Mouse (Mus musculus) hindbrain, embryonic 16.5 days (tissue): ENCODE results near the gene Triap1. TPM values are rescaled to one million over a fixed set of nuclear protein-coding genes. Genes with fewer than 3 reads are reported as not detected.

Experiments used
- ATAC-seq: fragments of 200-750 bp; cut with Nextera tagmentation; 2 replicates; pipeline ENCODE4 v1.8.0; 2017; ENCODE audit warnings: moderate TSS enrichment, moderate library complexity
- H3K27ac ChIP-seq: fragments of 300-500 bp; sonication (generic); 2 replicates; pipeline ENCODE4 v1.5.1; 2014; ENCODE audit warnings: low read depth, mild to moderate bottlenecking, control low read depth, low read length, moderate library complexity
- H3K27me3 ChIP-seq: fragments of 300-500 bp; sonication (generic); replicated peaks from 2 replicates; pipeline ENCODE4 v1.6.1; 2014; ENCODE audit warnings: low read length; ENCODE audit not compliant: control insufficient read depth, insufficient read depth
- H3K36me3 ChIP-seq: fragments of 300-500 bp; sonication (generic); 2 replicates; pipeline ENCODE4 v1.6.1; 2014; ENCODE audit warnings: mild to moderate bottlenecking, low read length, moderate library complexity, mixed read lengths; ENCODE audit not compliant: control insufficient read depth, insufficient read depth
- H3K4me1 ChIP-seq: fragments of 300-500 bp; sonication (generic); 2 replicates; pipeline ENCODE4 v1.6.1; 2014; ENCODE audit warnings: low read depth, low read length; ENCODE audit not compliant: control insufficient read depth, insufficient read depth
- H3K4me2 ChIP-seq: fragments of 300-500 bp; sonication (generic); 2 replicates; pipeline ENCODE4 v1.6.1; 2014; ENCODE audit warnings: mild to moderate bottlenecking, low read length, control low read depth, moderate library complexity
- H3K4me3 ChIP-seq: fragments of 300-500 bp; sonication (generic); 2 replicates; pipeline ENCODE4 v1.5.1; 2014; ENCODE audit warnings: mild to moderate bottlenecking, low read length, control low read depth, moderate library complexity
- H3K9ac ChIP-seq: fragments of 300-500 bp; sonication (generic); 2 replicates; pipeline ENCODE4 v1.6.1; 2014; ENCODE audit warnings: low read depth, mild to moderate bottlenecking, control low read depth, low read length, moderate library complexity
- H3K9me3 ChIP-seq: fragments of 300-500 bp; sonication (generic); 2 replicates; pipeline ENCODE4 v1.6.1; 2014; ENCODE audit warnings: mild to moderate bottlenecking, low read length, moderate library complexity; ENCODE audit not compliant: control insufficient read depth
- WGBS: fragments of 180-500 bp; shearing (Covaris S2); extraction: QIAGEN DNeasy Blood & Tissue Kit; methylation state at CpG from one replicate; pipeline ENCODE4 v1.1.7; 2014; 5-methylcytosine and 5-hydroxymethylcytosine counted together
- polyA plus RNA-seq: library from polyadenylated mRNA; unstranded; fragments of >200 nt; fragmentation: Nextera tagmentation; extraction: Ambion mirVana; gene quantifications from 2 replicates; pipeline ENCODE4 v1.2.1, GENCODE M21; 2015

Triap1 gene
- polyA plus RNA-seq, 1 experiment from 2014 or later: 52.8 TPM

DNA sequence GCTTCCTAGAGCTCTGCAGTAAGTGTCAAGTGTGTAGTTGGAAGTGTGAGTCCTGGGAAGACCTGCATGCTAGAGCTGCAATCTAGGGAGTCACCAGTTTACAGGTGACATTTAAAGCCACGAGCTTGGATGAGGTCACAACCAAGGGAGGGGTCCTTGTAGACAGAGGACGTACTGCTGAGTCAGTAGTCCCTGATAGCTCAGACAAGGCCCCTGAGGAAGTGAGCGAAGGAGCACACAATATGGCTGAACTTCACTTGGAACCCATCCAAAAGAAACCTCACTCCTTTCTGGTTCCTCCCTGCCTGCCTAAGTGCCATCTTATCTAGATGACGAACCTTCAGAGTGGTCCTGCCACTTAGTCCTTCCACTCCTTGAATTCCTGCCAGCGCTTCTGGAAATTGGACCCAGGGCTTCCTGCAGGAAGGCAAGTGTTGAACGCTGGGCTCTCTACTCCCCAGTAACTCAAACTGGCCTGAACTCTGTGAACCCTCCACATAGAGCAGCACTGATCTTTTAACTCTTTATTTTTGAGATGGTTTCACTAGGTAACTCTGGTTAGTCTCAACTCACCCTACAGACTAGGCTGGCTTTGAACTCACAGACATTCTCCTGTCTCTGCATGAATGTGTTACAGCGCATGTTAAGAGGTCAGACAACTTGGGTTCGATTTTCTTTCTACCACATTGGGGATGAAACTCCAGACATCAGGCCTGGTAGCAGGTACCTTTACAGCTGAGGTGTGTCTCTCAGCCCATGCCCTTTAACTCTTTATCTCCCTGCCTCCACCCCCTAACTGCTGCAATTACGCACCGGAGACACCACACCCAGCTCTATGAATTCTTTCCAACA, 28.0 kb upstream of the Triap1 start:
- no peak overlapping the region for H3K4me2 ChIP-seq
- H3K27ac ChIP-seq: no peak overlapping the region
- 0 out of 2 replicates have a peak, but pooled peaks cover 4% of the 10 kb centered on the region for H3K36me3 ChIP-seq
- H3K9me3 ChIP-seq: no peaks in the 10 kb centered on the region
- peaks cover 9% of the 10 kb centered on the region for H3K4me1 ChIP-seq
- ATAC-seq: no peak
- no peak overlapping the region; the same call in 1 of the 2 replicates for H3K9ac ChIP-seq
- 79% methylated on average over 10 of the region's 10 CpGs for WGBS
- no peaks in the 10 kb centered on the region for H3K27me3 ChIP-seq
- H3K4me3 ChIP-seq: no peak overlapping the region

DNA sequence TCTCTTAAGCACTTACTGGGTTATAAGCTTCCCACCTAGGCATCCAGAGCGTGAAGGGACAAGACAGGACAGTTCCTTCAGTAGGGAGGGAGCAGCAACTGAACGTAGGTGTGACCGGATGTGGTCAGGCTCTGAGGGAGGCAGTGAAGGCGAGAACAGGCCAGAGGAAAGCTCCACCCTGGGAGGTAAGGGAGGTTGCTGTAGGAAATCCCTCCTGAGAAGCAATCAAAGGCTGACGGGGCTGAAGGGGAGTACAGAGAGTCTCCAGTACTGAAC, 27.4 kb upstream of the Triap1 start:
- WGBS: 44% methylated on average over 5 of the region's 5 CpGs
- Histone ChIP-seq H3K4me2 (no peak overlapping the region), H3K27me3 (no peaks in the 10 kb centered on the region), H3K27ac (no peak overlapping the region), H3K9me3 (no peaks in the 10 kb centered on the region), H3K36me3 (no peaks in the 10 kb centered on the region), H3K4me1 (peaks cover 14% of the 10 kb centered on the region), H3K9ac (no peak overlapping the region; the same call in 1 of the 2 replicates), H3K4me3 (no peak overlapping the region)
- no peak for ATAC-seq

DNA sequence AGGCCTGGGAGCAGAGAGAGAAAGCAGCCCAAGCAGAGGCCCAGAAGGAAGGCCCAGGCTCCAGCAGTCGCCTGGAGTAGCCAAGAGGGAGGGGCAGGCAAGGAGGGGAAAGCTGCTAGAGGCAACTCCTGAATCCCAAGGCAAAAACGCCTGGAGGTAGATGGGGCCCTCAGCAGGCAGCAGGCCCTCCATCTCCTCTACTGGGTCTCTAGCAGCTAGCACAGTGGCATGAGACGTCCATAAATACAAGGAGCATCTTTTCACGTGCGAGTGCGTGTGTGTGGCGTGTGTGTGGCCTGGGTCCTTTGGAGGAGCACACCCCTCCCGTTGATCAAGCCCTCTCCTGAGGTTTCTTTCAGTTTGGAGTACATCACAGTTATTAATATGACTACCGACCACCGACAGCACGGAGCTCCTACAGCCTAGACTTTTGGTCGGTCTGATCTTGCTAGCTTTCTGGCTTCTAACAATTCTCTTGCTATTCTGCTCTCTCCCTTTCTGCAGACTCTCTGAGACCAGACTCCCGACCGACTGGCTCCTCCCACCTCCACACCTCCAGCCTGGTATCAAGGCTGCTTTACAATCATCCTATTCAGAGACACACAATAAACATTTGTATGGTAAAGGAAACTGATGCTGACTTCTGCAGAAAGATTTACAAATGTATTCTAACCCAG, 23.9 kb upstream of the Triap1 start:
- Histone ChIP-seq H3K9me3 (no peaks in the 10 kb centered on the region), H3K9ac (peak overlapping the region; percentile 47), H3K27ac (peak overlapping the region; percentile 25), H3K4me2 (no peak overlapping the region), H3K4me1 (peaks cover 20% of the 10 kb centered on the region), H3K36me3 (no peaks in the 10 kb centered on the region), H3K27me3 (no peaks in the 10 kb centered on the region), H3K4me3 (no peak overlapping the region)
- WGBS: 7% methylated on average over 14 of the region's 14 CpGs
- peak; percentile 37; the same call in 1 of the 2 replicates for ATAC-seq

DNA sequence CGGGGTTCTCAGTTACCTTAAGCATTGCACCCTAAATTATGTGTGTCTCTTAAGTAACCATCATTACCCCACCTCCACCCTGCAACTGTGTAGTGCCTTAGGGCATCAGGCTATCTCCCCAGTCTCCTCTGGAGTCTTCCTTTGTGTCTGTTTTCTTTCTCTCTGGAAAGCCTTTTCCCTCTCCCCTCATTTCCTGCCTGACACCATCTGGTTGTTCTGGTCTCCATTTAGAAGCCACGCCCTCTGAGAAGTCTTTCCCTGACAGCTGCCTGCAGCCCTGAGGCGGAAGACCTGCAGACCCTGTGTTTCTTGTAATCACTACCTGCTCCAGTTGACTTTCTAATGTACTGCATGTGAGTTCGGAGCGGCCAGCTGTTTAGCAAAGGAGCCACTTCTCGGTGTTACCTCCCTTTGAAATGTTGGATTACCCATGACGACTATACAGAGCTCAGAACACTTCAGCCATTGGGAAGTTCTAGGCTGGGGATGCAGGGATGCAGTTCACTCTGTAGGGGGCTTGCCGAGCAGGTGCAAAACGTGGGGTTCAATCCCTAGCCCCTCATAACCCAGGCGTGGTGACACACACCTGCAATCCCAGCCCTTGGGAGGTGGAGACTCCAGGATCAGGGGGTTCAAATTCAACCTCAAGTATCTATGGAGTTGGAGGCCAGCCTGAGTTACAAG, 23.2 kb upstream of the Triap1 start:
- WGBS: 6% methylated on average over 10 of the region's 10 CpGs
- no peak overlapping the region for H3K9ac ChIP-seq
- no peak overlapping the region for H3K4me3 ChIP-seq
- H3K4me1 ChIP-seq: peaks cover 20% of the 10 kb centered on the region
- no peaks in the 10 kb centered on the region for H3K9me3 ChIP-seq
- H3K4me2 ChIP-seq: no peak overlapping the region
- H3K27ac ChIP-seq: peak overlapping the region; percentile 1
- no peaks in the 10 kb centered on the region for H3K27me3 ChIP-seq
- H3K36me3 ChIP-seq: no peaks in the 10 kb centered on the region
- no peak for ATAC-seq

DNA sequence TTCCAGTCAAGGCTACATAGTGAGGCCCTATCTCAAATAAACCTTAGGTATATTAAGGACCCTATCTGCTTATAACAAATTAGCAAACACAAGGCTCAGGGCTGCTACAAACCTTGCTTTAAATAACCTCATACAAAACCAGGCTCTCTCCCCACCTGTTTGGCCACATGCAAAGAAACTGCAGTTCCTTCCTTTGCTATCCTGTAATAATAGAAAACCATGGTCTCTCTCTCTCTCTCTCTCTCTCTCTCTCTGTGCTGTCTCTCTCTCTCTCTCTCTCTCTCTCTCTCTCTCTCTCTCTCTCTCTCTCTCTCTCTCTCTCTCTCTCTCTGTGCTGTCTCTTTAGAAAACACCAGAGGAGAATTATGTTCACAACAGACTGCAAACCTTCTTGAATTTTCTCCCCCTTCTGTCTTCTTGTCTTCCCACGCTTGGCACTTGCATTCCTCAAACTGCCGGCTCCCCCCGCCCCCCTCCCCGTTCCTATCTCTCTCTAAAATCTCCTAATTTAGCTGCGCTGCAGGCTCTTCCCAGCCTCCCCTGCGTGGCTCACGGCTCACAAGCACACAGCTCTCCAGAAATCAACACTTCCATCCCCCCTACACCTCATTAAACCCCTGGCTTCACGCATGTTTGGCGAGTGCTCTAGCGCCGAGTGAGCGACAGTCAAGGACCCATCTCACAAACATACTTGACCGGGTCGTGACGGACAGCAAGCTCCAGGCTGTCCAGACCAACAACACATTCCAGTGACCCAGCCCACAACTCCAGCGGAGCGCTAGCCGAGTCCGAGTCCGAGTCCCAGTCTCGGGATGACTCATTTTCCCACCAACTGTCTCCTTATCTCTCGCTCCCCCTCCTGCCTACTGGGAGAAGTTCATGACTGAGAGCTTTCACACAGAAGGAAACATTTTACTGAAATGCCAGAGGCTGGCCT, 21.8 kb upstream of the Triap1 start:
- Histone ChIP-seq H3K9me3 (no peaks in the 10 kb centered on the region), H3K36me3 (no peaks in the 10 kb centered on the region), H3K27ac (peak overlapping the region; percentile 71), H3K4me2 (peak overlapping the region; percentile 84), H3K9ac (peak overlapping the region; percentile 61), H3K27me3 (no peaks in the 10 kb centered on the region), H3K4me3 (peak overlapping the region; percentile 43), H3K4me1 (peaks cover 20% of the 10 kb centered on the region)
- 1% methylated on average over 22 of the region's 22 CpGs for WGBS
- peak; percentile 77 for ATAC-seq

DNA sequence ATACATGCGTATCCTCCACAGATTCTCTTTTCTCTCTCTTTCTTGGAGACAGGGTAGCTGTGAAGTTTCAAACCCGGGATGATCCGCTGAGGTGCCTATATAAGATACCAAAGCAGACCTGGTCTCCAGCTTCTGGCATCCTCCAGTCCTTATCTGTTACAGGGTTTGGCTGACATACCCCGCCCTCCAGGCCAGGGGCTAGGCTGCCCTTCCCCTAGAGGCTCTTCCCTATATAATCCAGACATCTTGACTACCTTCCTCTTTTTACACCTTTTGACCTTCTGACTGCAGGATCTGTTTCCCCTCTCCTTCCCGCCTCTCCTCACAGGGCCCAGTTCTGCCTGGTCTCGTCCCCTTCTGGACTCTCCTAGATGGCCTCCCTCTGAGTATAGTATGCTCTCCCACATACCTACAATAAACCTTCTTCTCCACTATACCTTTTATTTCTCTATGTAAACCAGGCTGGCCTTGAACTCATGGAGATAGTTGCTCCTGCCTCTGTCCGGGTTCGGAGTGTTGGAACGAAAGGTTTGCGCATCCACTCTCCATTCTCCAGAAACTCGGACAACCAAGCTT, 14.7 kb upstream of the Triap1 start:
- Histone ChIP-seq H3K27me3 (no peaks in the 10 kb centered on the region), H3K9ac (peak overlapping the region; percentile 87), H3K9me3 (no peaks in the 10 kb centered on the region), H3K36me3 (peaks cover 8% of the 10 kb centered on the region; the same call in 1 of the 2 replicates), H3K27ac (peak overlapping the region; percentile 81), H3K4me1 (peaks cover 20% of the 10 kb centered on the region), H3K4me2 (peak overlapping the region; percentile 86), H3K4me3 (peak overlapping the region; percentile 83)
- peak; percentile 35; the same call in 1 of the 2 replicates for ATAC-seq
- WGBS: 25% methylated on average over 11 of the region's 11 CpGs

DNA sequence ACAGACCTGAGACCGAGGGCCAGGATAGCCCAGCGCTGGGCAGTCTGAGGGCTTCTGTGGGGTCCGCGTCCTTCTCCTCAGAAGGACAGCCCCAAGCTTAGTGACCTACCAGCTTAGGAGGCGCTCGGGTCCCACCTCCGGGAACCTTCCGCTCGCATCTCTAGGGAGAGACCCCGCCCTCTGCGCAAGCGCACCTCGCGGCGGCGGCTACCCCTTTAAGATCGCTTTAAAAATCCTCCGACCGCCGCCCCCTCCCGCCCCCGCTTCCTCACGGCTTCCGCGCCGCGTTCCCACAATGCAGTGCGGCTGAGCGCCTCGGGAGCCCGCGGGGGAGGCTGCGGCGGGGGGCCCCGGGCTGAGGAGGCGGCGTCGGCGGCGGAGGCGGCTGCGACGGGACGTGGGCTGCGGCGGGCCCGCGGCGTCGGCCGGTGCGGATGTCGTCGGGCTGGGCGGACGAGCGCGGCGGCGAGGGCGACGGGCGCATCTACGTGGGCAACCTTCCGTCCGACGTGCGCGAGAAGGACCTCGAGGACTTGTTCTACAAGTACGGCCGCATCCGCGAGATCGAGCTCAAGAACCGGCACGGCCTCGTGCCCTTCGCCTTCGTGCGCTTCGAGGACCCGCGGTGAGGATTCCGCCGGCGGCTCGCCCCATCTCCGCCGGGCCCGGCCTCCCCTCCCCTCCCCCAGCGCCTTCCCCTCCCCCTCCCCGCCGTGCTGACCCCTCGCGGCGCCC, 14.0 kb upstream of the Triap1 start, which contains the start of gene Srsf9:
TSS of gene Srsf9 (plus strand) at position 303 of the 735 bp plus-strand sequence.
- Histone ChIP-seq H3K4me2 (peak within 1 kb of the TSS; percentile 86), H3K27ac (peak within 1 kb of the TSS; percentile 88), H3K27me3 (no peaks in the 10 kb centered on the region), H3K9ac (peak within 1 kb of the TSS; percentile 87), H3K4me1 (peaks cover 20% of the 10 kb centered on the region), H3K9me3 (no peaks in the 10 kb centered on the region), H3K4me3 (peak within 1 kb of the TSS; percentile 83), H3K36me3 (peaks cover 11% of the 10 kb centered on the region)
- whole genome bisulfite sequencing: under 1% methylated on average over 73 of the region's 97 CpGs
- ATAC-seq: peak; percentile 92
